7 mouse cellular contexts compared by ENCODE assay signal in genomic region chr7:78766019-78766683, GRCm38 (mm10). TPM values are rescaled to one million over a fixed set of nuclear protein-coding genes. Genes with fewer than 3 reads are reported as not detected.
DNase-seq lines count a peak whose midpoint lies in the region; ATAC-seq lines count a peak whose summit lies in the region.

No protein-coding gene starts in this region.

- no peaks in the 10 kb centered on the region for H3K27me3 ChIP-seq in intestine, embryonic 14.5 days (replicated peaks; ENCODE audit: control insufficient read depth, insufficient read depth, low read length)
- H3K27me3 ChIP-seq in midbrain, embryonic 13.5 days = 0 out of 2 replicates have a peak, but pooled peaks cover 2% of the 10 kb centered on the region

- intact Hi-C loops in left cerebral cortex, postnatal 10 days (cut with DNase I) = loop anchor here (5.0 kb wide), 2 partner anchors 169 to 189 kb away; no protein-coding TSS in a partner anchor

- H3K27ac ChIP-seq in intestine, embryonic 14.5 days (ENCODE audit: low read depth) = no peak overlapping the region
- no peak overlapping the region for H3K27ac ChIP-seq in midbrain, embryonic 13.5 days

- H3K4me1 ChIP-seq in intestine, embryonic 14.5 days (replicated peaks; ENCODE audit: control insufficient read depth, insufficient read depth, low read length) = peaks cover 5% of the 10 kb centered on the region; the same call in 1 of the 2 replicates
- peaks cover 4% of the 10 kb centered on the region; the same call in 1 of the 2 replicates for H3K4me1 ChIP-seq in midbrain, embryonic 13.5 days (replicated peaks)

- H3K36me3 ChIP-seq in intestine, embryonic 14.5 days (ENCODE audit: control insufficient read depth, insufficient read depth, low read length) = no peaks in the 10 kb centered on the region
- H3K36me3 ChIP-seq in midbrain, embryonic 13.5 days = no peaks in the 10 kb centered on the region

- H3K4me2 ChIP-seq in intestine, embryonic 14.5 days (ENCODE audit: low read length) = no peak overlapping the region
- H3K4me2 ChIP-seq in midbrain, embryonic 13.5 days (replicated peaks) = peak overlapping the region; percentile 33

- 20% methylated on average over 18 of the region's 18 CpGs for WGBS in intestine, embryonic 14.5 days
- 19% methylated on average over 18 of the region's 18 CpGs for WGBS in midbrain, embryonic 13.5 days

- DNase-seq in WW6 (ENCODE audit: low read depth, low spot score) = peak; percentile 46
- peak; percentile 97 to 99 for DNase-seq in cerebellum, postnatal 14 days
- peak; percentile 37 for DNase-seq in gastrocnemius, adult 18-20 months (ENCODE audit: low spot score)
- peak; percentile 93 for DNase-seq in intestine, embryonic 14.5 days (ENCODE audit: low spot score)
- DNase-seq in left cerebral cortex, postnatal 10 days (ENCODE audit: extremely low spot score in 1 of 2, low spot score in 2 of 2) = peak; percentile 87 to 89
- peak; percentile 27 to 64 for DNase-seq in spleen, adult 18-20 months

- H3K4me3 ChIP-seq in intestine, embryonic 14.5 days (ENCODE audit: low read depth, low read length) = no peak overlapping the region
- H3K4me3 ChIP-seq in midbrain, embryonic 13.5 days (replicated peaks) = no peak overlapping the region

- ATAC-seq in intestine, embryonic 14.5 days (replicated peaks; ENCODE audit: low FRiP score, low TSS enrichment, low read depth) = no peak; the same call in 1 of the 2 replicates
- peak; percentile 84 for ATAC-seq in midbrain, embryonic 13.5 days

- no peak overlapping the region for H3K9ac ChIP-seq in intestine, embryonic 14.5 days (ENCODE audit: low read length)
- no peak overlapping the region for H3K9ac ChIP-seq in midbrain, embryonic 13.5 days (replicated peaks)

- H3K9me3 ChIP-seq in intestine, embryonic 14.5 days (ENCODE audit: control insufficient read depth, low read length) = no peaks in the 10 kb centered on the region
- no peaks in the 10 kb centered on the region for H3K9me3 ChIP-seq in midbrain, embryonic 13.5 days

RNA-seq across cellular contexts. Expression of gene Mrps11, which starts 16.8 kb away (rescaled TPM):
- 10 to 100 TPM; 29.8 to 30.5 TPM for total RNA-seq in gastrocnemius, adult 18-20 months (2021)
- 71.7 and 73.6 TPM in 2 replicates for polyA plus RNA-seq in intestine, embryonic 14.5 days (2014; fragmentation: Nextera tagmentation; extraction: Ambion mirVana)
- total RNA-seq in left cerebral cortex, postnatal 10 days (2021) = 10 to 100 TPM; 34.4 to 39.6 TPM
- 73.1 and 79.1 TPM in 2 replicates for polyA plus RNA-seq in midbrain, embryonic 13.5 days (2015; fragmentation: Nextera tagmentation; extraction: Ambion mirVana)

RNA-seq across cellular contexts. Expression of gene Mrpl46, which starts 17.2 kb away (rescaled TPM):
- total RNA-seq in gastrocnemius, adult 18-20 months (2021) = 10 to 100 TPM; 28.2 to 31.5 TPM
- polyA plus RNA-seq in intestine, embryonic 14.5 days (2014; fragmentation: Nextera tagmentation; extraction: Ambion mirVana) = 82.0 and 85.4 TPM in 2 replicates
- 10 to 100 TPM; 26.4 to 29.5 TPM for total RNA-seq in left cerebral cortex, postnatal 10 days (2021)
- polyA plus RNA-seq in midbrain, embryonic 13.5 days (2015; fragmentation: Nextera tagmentation; extraction: Ambion mirVana) = 58.6 and 64.2 TPM in 2 replicates

RNA-seq across cellular contexts. Expression of gene Ntrk3, which starts 28.3 kb away (rescaled TPM):
- 1 to 10 TPM in 1 of 2 experiments, under 1 TPM in 1; 1.00 to 1.2 TPM for total RNA-seq in gastrocnemius, adult 18-20 months (2021)
- 3.6 and 4.5 TPM in 2 replicates for polyA plus RNA-seq in intestine, embryonic 14.5 days (2014; fragmentation: Nextera tagmentation; extraction: Ambion mirVana)
- total RNA-seq in left cerebral cortex, postnatal 10 days (2021) = 100 to 1,000 TPM; 125 to 130 TPM
- polyA plus RNA-seq in midbrain, embryonic 13.5 days (2015; fragmentation: Nextera tagmentation; extraction: Ambion mirVana) = 15.8 and 18.3 TPM in 2 replicates

Comparison
In these comparisons a context has a peak if more than half of its experiments do, and no peak if none do; other contexts are left out.
1. DNase-seq: peak in every context shown above with its lines; median percentile 98 in cerebellum, postnatal 14 days; 93 in intestine, embryonic 14.5 days; 88 in left cerebral cortex, postnatal 10 days; 46 in WW6; 46 in spleen, adult 18-20 months; 37 in gastrocnemius, adult 18-20 months.
2. RNA of gene Ntrk3, which starts 28.3 kb away (total RNA-seq): 125 to 130 TPM in left cerebral cortex, postnatal 10 days; 1.00 to 1.2 TPM in gastrocnemius, adult 18-20 months; every median in the first group is over 10 times any median in the second.